Mouse (Mus musculus) CH12.LX (cell line): ENCODE data around the gene Pls1.

Experiments used
- CTCF ChIP-seq, 2 experiments: IDR thresholded peaks in 1 of 2; conservative IDR thresholded peaks in 1 of 2; 2 replicates each; pipeline ENCODE4 v1.5.1; 2011 to 2012; ENCODE audit warnings: low read depth in 2 of 2, low read length in 2 of 2, improper control_type of control experiment in 1 of 2, inconsistent platforms in 1 of 2, mild to moderate bottlenecking in 1 of 2, moderate library complexity in 1 of 2
- ELF1 ChIP-seq: IDR thresholded peaks from 2 replicates; pipeline ENCODE4 v1.6.1; 2014; ENCODE audit warnings: low read depth, mild to moderate bottlenecking, inconsistent platforms, low read length, improper control_type of control experiment
- EP300 ChIP-seq: IDR thresholded peaks from 2 replicates; pipeline ENCODE4 v1.6.1; 2011; ENCODE audit warnings: low read length, improper control_type of control experiment
- JUND ChIP-seq: conservative IDR thresholded peaks from 2 replicates; pipeline ENCODE4 v1.6.1; 2011; ENCODE audit warnings: low read depth, low read length, improper control_type of control experiment
- MEF2A ChIP-seq: IDR thresholded peaks from 2 replicates; pipeline ENCODE4 v1.6.1; 2014; ENCODE audit warnings: low read depth, mild to moderate bottlenecking, inconsistent platforms, low read length, improper control_type of control experiment, borderline replicate concordance
- POLR2A ChIP-seq: IDR thresholded peaks from 2 replicates; pipeline ENCODE4 v1.6.1; 2011; ENCODE audit warnings: low read depth, mild to moderate bottlenecking, improper control_type of control experiment, low read length
- RAD21 ChIP-seq: IDR thresholded peaks from 2 replicates; pipeline ENCODE4 v1.6.1; 2011; ENCODE audit warnings: low read depth, mild to moderate bottlenecking, low read length, improper control_type of control experiment, moderate library complexity
- SIN3A ChIP-seq: IDR thresholded peaks from 2 replicates; pipeline ENCODE4 v1.6.1; 2012; ENCODE audit warnings: low read length, improper control_type of control experiment, inconsistent platforms
- USF1 ChIP-seq: IDR thresholded peaks from 2 replicates; pipeline ENCODE4 v1.6.1; 2014; ENCODE audit warnings: low read depth, mild to moderate bottlenecking, inconsistent platforms, low read length, improper control_type of control experiment

DNA sequence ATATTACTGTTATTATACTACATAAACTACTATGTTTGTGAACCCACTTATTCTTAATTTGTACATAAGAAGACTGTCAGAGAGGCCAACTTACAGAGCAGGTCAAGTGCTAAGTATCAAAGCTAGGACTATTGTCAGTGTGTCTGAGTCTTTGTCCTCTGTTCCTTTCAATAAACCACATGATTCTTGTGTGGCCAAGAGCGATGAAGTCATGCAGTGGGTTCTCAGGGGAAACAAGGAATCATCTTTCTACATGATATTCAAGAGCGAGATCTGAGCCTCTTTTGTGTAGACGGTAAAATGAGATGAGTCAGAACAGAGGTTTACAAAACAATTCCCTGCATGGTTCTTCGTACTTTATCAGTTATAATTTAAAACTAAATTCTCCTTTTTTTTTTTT lies 35.5 kb downstream of the Pls1 start:
- TF ChIP-seq POLR2A (no peak), CTCF (conservative IDR thresholded peaks at IDR 0.05 in 1 of 2, IDR thresholded peaks at IDR 0.05 in 1 of 2; ENCODE audit: low read depth in 2 of 2, low read length in 2 of 2) (no peak), USF1 (no peak), EP300 (no peak), RAD21 (no peak), ELF1 (no peak), JUND (no peak), SIN3A (no peak), MEF2A (no peak)
